Mouse (Mus musculus) left cerebral cortex, postnatal 4 days (tissue): ENCODE measurements at regions not wholly inside any gene's neighbourhood (a gene's known extent, or its start where the extent isn't known, plus 50 kb on each side); places are given as distances from the start of the nearest gene placed in this dataset.
"Not testable (repeated sequence)": the region's sequence is repeated elsewhere in the genome, so short reads cannot be mapped to it uniquely, and the experiment has no call there.

Experiments
- DNase-seq: peaks from one replicate; pipeline ENCODE4 v3.0.0-alpha.2; 2022
- intact Hi-C: fragments of 180-260 bp; cut with DNase I; formaldehyde crosslinking; loops from one replicate; pipeline ENCODE4 v1.15.1; 2025

DNA sequence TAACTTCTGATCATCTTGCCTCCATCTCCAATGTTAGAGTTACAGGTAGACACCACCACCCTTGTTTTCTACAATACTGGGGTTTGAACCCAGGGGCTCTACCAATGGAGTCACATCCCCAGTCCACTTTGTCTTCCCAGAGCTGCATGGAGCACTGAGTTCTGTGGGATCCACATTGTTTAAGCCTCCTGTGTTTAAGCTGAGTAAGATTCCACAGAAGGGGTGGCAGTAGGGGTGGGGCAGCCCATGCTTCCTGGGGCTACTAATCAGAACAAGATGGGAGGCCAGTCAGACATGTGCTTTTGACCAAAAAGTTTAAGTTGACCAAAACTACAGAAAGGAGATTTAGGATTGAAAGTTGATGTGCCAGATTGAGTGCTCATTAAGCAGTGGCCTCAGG is 299.3 kb downstream of the Plekhb2 start:
- intact Hi-C loops: no loop called here
- no peak for DNase-seq

DNA sequence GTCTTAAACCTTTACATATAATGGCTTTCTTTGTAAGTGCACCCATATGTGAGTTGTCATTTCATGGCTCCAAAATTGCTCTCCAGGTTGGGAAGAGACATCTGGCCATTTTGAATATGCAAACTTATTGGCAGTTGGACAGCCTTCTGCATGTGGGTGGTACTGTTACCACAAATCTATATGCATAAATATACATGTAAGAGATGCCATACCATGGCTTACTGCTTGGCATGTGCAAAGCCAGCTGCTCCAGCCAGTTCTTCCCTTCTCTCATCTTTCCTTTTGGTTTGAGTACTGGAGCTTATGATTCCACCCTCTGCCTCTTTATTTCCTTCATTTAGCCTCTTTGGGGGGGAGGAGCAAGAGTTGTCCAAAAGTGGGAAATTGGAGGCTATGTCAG is 312.7 kb downstream of the Plekhb2 start:
- intact Hi-C loops: no loop called here
- no peak for DNase-seq

DNA sequence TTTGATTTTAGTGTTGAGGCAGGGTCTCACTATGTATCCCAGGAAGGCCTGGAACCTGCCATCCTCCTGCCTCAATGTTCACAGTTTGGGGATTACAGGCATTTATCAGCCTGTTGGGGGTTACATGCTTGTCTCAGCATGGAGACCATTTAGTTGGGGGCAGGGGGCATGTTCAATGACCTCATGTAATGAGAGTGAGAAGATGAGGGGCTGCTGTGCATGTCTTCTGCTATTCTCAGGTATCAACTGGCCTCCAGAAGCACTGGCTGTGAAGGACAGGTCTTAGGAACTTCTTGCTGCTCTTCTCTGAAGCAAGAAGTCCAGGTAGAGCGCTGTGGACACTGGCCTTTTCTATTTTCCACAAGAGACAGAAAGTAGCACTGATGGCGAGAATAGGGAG is 350.9 kb downstream of the Plekhb2 start:
- intact Hi-C loops: no loop called here

DNA sequence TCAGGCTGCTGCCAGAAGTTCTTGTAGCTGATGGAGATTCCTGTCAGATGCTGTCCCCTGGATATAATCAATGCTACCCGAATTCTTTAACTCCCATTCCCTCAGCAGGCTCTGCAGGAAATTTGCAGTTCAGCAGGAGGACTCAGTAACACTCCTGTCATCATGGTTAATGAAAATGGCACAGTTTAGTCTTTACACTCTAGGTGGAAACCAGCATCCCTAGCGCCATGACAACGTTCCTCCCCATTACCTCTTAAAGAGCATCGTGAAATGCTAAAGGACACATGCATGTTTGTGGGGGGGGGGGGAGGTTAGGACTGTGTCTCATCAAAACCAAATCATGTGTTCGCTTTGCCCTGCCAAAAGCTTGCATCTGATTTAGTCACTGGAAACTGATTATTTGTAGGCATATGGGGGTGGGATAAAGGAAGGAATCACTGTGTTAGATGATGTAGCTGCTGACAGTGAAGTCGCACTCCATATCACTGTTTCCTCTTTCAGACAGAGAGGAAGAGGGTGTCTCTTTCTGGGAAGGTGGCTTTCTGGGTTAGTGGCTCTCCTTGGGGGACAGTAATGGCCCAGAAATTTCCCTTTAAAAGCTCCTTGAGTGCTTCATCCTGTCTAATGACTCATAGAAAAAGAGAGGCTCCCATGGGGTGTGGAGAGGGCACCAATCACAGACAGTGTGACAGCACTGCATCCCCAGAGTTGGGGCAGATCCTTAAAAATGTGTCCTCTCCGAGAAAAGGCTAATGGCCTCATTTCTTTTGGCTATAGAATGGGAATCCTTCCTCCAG is 351.5 kb downstream of the Plekhb2 start:
- intact Hi-C loops: no loop called here
- DNase-seq: no peak

More for the DNA sequence above, 350.9 kb downstream of the Plekhb2 start:
- no peak for DNase-seq

DNA sequence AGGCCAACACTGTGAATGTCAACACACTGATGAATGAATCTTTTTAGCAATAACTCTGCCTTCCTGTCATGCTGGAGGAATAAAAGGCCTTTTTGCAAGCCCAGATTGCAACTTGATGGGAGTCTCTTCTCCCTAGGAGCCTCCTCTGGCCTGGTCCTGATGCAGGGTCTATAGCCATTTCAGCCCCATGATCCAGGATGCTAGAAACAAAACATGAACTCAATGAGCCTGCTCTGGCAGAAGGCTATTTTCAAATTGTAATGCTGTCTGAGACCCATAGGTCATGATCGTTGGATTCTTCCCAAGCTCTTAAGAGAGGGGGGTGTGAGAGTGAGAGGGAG is 352.1 kb downstream of the Plekhb2 start:
- intact Hi-C loops: no loop called here
- DNase-seq: no peak

DNA sequence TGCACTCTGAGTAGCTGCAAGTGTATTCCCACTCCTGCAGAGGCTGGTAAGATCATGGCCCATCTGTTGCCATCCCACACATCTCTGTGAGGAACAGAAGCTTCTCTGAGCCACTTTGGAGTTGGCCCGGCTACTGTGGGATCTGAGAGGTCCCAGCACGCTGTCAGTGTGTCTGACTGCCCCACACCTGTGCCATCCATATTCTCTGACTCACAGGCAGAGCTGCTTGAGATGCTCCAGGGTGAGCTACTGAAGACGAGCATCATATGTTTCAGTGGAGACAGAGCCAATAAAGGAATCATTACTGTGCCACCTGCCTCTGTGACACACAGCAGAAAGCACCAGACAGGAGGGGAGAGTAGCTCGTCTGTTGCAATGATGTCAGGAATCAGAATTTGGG is 352.8 kb downstream of the Plekhb2 start:
- DNase-seq: peak; percentile 44
- intact Hi-C loops: no loop called here

DNA sequence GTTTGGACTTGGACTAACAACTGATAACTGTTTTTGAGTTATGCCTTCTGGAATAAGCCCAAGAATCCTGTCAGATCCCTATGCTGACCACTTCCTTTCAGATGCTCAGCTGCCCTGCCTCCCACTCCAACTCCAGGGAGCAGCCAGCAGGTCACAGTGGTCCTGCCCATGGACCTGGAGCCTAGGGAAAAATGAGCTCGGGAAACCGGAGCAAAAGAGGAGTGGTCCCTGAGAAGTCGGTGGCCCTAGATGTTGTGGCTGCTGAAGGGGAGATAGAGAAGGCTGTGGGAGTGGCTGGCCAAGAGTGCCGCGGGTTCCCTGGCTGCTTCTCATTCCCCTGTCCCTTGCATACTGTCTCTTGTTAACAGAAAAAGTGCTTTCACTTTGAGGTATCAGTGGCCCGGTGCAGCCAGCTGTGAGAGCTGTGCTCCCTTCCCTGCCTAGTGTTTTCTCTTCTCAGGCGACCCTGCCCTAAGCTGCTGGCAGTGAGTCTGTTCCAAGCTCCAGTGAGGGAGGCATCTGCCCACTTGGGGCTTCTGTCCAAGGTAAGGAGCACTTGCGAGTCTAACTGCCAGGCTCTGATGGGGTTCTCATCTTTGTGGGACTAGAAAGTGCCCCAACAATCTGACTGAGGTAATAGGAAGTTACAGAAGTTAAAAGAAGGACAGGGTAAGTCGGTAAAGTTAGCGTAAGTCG is 357.2 kb downstream of the Plekhb2 start:
- intact Hi-C loops: no loop called here

DNA sequence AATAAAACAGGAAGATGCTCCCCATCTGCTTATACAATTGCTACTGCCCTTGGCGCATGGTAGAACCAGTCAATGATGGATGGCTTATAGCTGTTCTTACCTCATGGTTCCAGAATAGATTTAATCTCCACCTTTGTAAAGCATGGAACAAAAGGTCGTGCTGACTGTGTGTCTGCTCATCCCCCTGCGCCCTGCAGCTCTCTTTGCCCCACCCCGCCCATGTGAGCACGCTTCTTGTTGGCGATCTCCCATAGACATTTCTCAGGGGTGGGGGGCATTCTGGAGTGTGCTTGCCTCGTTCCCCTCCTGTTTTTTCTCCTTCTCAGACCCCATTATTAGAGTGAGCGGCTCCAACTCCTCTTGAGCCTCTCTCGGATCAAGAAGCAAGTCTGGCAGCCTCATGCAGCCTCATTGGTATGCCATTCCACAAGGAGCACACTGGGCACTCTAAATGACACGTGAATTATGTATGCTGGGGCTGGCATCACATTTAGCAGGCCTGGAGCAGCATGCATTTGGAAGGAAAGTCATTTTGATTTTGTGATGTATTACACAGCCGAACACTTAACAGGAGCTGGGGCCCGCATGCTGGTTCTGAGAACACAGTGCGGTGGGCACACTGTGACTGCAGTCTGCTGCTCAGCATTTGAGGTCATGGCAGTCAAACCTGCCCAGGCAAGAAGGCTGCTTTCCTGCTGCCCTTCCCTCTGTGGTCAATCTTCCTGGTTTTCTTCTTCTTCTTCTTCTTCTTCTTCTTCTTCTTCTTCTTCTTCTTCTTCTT is 362.5 kb downstream of the Plekhb2 start:
- intact Hi-C loops: no loop called here
- peak; percentile 36 for DNase-seq

More for the DNA sequence above, 357.2 kb downstream of the Plekhb2 start:
- DNase-seq: no peak

DNA sequence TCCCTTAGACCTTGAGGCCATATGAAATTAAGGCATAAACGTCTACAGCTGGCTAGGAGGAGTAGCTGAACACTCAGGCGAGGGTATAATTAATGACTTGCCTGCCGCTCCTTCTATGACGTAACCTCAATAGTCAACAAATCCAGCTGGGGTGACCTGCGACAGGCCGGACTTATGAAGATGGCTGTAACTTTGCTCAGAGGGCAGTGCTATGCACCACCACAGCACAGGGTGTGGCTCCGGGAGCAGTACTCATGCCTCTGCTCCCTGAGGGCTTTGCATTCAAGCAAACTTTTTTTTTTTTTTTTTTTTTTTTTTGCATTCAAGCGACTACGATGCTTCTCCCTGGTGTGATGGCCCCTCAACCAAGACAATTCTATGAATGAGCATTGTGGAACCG is 364.1 kb downstream of the Plekhb2 start:
- intact Hi-C loops: no loop called here
- DNase-seq: no peak

DNA sequence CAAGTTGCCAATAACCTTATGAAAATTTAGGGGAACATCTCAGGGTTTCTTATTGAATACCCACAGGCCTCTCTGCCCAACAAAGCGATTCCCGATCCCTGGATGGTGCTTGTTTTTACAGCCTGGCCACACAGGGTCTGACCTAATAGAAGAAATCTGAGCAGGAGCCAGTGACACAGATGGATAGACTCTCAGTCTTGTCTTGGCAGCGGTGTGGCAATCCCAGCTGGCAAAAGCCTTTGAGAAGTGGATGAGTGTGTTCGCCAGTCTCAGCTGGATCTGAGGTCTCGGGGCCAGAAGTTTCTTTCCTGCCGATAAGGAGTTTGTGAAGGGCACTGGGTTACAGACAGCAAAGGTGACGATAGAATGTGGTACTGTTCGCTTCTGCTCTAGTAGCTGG is 366.6 kb downstream of the Plekhb2 start:
- intact Hi-C loops: no loop called here
- DNase-seq: peak; percentile 69

DNA sequence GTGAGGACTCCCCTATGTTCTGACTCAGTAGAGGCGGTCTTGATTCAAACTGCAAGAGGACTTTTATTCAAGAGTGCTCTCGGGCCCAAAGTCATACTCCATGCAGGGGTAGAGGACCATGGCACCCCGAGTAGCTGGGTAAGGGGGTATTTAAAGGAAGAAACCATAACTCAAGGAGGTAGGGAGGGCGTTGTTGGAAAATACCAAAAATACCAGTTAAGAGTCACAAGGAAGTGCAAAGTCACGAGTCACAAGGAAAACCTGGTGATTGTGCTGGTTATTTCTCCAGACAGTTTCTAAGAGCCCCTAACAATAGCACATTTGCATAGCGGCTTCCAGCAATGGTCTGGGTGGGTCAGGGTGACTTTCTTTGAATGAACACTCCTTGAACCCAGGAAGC is 370.4 kb downstream of the Plekhb2 start:
- DNase-seq, intact Hi-C loops: not testable (repeated sequence)

DNA sequence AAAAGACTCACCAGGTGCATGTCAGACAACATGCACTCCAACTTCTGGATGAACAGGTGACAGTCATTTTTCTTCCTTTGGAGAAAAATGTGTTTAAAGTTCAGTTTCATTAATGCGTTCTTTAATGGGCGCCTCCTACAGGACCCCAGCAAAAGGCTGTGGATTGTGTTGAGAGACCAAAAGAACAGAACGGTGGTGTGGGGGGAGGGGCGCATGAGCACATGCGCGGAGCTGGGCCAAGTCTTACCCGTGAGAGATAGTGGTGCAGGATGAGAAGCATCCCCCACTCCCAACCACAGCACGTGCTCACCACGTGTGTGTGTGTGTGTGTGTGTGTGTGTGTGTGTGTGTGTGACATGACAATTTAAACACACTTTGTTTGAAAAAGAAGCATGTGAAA is 371.0 kb downstream of the Plekhb2 start:
- DNase-seq: no peak
- intact Hi-C loops: no loop called here

DNA sequence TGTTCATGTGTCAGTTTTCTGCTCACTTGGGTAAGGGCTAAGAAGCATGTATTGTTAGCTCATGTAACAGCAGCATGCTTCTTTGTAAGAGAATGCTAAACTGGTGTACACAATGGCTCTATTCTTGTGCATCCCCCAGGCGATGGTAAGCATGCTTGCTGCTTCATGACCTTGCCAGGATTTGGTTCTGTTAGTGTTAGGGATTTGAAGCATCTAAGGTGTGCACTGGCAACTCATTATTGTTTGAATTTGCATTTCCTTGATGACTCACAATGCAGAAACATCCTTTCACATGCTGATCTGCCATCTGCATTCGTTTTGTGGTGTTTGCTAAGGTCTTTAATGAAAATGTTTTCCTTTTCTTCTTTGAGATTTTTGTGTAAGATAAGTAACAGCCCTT is 382.8 kb downstream of the Plekhb2 start:
- DNase-seq: no peak
- intact Hi-C loops: no loop called here

DNA sequence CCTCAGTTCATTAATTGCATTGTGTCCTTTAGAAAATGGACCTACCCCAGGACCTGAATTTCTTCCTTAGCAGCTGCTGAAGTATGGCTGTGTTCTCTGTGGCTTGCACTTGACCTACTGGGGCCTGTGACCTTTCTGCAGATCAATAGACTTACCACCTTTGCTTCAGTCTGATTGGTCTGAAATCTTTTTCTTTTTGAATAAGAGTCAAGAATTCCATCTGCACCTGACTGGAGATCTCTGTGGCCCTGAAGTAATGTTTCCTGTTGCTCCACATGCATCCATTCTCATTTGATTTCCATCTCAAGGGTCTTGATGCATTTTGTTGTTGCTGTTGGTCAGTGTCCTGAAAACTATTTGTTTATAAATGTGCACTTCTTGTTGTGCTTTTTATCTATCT is 388.4 kb downstream of the Plekhb2 start:
- intact Hi-C loops: no loop called here
- DNase-seq: no peak

DNA sequence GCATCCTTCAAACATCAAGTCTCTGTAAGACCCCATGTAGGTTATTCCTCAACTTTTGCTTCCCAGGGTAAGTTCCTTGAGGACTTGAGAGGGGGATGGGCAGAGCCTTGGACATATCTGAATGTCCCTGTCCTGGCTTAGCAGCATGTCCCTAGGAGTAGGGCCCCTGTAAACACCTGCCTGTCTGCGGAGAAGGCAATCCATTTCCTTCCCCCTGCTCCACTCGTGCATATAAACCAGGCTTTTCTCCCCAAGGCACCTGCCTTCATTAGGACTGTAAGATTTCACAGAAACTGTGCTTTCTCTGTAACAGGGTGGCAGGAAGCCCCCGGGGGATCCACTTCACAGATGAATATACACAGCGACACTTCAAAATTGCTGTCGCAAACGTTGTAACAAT is 393.1 kb downstream of the Plekhb2 start:
- DNase-seq: no peak
- intact Hi-C loops: no loop called here

DNA sequence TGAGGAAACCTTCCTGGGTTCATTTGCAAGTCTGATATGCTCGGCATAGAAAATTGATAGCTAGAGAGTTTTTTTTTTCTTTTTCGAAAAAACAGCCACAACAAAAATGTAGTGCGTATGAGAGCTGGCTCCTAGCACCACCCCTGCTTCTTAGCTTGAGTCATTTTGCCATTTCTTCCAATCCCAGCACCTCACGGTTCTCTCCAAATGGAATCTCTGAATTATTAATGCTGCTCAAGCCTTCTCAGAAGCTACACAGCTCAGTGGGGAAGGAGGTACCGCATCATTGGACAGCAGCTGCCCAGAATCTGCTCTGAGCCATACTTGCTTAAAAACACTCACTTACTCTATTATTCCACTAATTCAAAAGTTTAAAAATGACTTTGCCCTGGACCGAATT is 393.6 kb downstream of the Plekhb2 start:
- intact Hi-C loops: no loop called here
- DNase-seq: no peak

DNA sequence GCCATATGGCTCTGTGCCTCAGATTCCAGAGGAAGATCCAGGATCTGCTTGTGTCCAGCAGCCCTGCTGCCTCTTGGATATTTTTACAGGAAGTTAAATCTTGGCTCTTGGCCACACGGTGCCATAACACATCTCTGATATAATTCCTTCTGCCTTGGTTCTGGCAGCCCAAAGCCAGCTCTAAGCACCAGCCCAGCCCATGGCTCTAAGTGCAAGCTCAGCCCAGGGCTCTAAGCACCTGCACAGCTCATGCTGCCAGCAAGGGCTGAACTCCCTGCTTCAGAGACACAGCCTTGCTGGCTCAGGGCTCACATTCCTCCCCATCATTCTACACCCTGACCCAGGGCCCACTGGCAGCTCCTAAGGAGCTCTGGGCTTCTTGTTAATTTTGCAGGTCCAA is 415.3 kb downstream of the Plekhb2 start:
- peak; percentile 17 for DNase-seq
- intact Hi-C loops: no loop called here

DNA sequence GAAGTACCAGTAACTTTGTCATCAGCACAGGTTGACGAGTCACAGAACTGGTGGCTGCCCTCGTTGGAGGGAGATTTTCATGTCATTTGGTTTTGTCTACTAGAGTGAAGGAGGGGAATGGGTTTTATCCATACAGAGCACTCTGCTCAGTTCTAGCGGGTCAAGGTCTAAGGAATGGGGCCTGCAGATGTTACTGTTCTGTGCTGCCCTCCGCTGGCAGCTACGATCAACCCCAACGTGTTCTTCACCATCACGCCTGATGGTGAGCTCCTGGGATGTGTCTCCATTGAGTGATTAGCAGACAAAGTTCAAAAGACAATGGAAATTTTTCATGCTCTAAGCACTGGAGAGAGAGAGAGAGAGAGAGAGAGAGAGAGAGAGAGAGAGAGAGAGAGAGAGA is 416.9 kb downstream of the Plekhb2 start:
- intact Hi-C loops: no loop called here
- DNase-seq: peak; percentile 23

DNA sequence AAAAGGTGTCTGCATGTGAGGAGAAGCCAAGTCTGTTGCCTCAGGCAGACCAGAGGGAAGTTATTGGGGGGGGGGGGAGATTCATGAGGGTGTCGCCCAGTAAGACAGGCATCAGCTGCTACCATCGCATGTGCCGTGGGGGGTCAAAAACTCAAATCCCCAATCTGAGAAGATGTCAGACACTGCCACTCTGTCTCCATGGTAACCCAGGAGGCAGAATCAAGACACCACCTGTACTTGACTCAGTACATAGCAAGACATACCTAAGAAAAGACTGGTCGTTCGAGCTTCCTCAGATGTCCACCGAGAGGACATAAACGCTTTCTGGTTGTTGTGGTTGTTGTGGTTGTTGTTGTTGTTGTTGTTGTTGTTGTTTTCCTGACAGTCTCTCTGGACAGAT is 418.1 kb downstream of the Plekhb2 start:
- intact Hi-C loops: no loop called here
- DNase-seq: no peak

DNA sequence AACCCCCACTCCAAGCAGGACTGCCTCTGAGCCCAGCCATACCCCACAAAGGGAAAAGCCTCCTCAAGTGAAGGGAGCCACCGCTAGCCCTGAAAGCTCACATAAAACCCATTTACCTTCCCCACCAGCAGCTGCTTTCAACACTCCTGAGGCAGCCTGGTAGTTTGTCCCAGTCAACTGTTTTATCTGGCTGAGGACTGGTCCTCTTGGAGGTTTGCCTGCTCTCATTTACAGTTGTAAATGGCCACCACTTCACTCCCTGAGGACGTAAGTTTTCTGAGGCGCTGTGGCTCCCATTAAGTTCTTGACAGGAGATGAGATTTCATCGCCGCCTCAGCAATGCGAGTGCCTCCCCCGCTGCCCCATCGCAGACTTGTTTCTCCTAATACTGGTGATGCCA is 425.2 kb downstream of the Plekhb2 start:
- DNase-seq: no peak
- intact Hi-C loops: no loop called here
